Mouse (Mus musculus) adrenal gland, adult 2 months (tissue): ENCODE measurements around the gene 1520401A03Rik. TPM values are rescaled to one million over a fixed set of nuclear protein-coding genes. Genes with fewer than 3 reads are reported as not detected.

ENCODE experiments used
- DNase-seq: peaks from one replicate; pipeline ENCODE4 v3.0.0; 2021
- polyA plus RNA-seq: library from polyadenylated mRNA; depleted of rRNA; stranded (reverse); fragments of >200 nt; gene quantifications from 2 replicates; pipeline ENCODE4 v1.2.3, GENCODE M21; 2012
- total RNA-seq, 2 experiments: library from RNA; stranded (reverse); gene quantifications; 2 replicates each; pipeline ENCODE4 v1.2.3; 2021

1520401A03Rik gene
- total and polyA plus RNA-seq, 3 experiments = 2.4 to 18.2 (median 2.5) TPM

DNA sequence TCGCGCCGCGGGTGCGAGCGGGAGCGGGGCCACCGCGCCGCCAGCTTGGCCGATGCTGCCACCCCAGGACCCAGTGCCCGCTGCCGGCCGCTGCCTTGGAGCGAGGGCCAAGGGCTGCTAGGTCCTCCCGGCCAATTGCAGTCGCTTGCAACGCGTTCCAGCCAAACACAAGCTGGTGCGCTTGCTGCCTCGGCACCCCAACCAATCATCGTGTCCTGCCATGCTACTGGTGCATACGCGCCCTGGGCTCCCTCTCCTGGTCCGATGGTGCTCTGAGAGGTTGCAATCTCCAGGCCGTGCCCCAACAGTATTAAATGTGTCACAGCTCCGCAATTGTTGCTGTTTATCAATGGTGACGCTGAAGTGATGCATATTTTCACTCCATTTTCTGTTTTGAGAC, 22.5 kb downstream of the 1520401A03Rik start:
- peak; percentile 96 for DNase-seq

DNA sequence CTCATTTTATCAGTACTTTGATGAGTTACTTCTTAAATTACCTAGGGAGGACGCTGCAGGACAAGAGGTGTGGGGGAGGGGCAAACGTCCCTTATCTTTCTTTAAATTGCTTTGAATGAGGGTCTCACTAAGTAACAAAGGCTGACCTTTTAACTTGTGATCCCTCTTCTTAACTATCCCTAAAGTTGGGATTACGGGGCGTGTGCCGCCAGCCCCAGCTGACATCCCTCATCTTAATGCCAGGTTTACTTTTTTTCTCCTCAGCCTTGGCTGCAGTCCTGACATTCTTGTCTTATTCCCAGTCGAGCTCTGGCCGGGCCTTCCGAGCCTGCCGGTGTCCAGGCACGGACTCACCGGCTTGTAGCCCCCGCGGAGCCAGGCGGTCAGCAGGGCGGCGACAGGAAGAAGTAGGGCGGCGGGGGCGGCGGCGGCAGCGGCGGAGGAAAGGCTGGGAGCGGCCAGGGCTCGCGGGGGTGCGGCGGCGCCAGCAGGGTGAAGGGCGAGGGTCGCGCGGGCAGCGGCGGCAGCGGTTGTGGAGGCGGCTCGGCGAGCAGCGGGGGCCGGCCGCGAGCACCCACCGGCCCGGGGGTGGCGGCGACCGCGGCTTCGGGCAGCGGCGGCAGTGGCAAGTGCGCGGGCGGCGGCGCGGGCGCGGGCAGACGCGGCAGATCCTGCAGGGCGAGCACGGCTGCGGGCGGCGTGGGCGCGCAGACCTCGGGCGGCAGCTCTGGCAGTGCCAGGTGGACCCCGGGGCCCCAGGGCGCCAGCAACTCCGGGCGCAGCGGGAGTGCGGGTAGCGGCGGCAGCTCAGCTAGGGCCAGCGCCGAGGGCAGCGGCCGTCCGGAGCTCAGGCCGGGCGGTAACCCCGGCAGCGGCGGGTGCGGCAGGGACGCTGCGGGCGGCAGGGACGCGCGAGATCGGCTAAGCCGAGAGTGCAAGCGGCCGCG, 23.2 kb downstream of the 1520401A03Rik start:
- peak; percentile 64 for DNase-seq

DNA sequence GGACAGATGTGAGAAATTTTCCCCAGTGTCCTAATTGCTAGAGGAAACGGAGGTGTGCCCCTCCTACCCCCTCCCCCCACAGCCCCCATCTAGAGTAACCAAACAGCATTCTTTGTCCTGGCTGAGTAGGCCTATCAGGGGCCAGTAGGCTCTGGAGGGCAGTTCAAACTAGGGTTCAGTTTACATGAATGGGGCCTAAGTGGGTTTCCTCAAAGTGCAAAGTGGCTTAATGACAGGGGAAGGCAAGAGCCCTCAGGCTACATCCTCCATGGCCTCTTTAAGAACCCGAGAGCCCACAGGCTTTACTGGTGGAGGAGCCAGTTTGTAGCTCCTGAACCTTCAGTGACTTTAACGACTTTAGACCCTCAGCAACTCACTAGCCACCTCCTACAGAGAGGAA, 26.8 kb downstream of the 1520401A03Rik start:
- DNase-seq = no peak

DNA sequence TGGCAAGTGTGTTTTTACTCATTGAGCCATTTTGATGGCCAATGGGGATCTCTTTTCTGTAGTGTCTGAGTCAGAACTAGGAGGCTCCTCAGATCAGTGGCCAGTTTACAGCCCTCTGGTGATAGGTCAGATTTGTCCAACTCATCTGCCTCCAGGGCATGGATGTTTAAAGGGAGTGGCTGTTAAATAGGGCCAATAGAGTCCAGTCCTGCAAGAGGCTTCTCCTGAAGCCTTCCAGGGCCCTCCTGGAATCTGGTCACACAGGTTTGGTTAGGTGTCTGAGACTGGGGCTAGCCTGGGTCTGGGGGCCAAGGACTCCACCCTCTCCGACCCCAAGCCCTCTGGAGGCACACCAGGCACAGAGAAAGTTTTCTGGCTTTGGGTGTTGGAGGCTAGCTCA, 28.1 kb downstream of the 1520401A03Rik start:
- no peak for DNase-seq

DNA sequence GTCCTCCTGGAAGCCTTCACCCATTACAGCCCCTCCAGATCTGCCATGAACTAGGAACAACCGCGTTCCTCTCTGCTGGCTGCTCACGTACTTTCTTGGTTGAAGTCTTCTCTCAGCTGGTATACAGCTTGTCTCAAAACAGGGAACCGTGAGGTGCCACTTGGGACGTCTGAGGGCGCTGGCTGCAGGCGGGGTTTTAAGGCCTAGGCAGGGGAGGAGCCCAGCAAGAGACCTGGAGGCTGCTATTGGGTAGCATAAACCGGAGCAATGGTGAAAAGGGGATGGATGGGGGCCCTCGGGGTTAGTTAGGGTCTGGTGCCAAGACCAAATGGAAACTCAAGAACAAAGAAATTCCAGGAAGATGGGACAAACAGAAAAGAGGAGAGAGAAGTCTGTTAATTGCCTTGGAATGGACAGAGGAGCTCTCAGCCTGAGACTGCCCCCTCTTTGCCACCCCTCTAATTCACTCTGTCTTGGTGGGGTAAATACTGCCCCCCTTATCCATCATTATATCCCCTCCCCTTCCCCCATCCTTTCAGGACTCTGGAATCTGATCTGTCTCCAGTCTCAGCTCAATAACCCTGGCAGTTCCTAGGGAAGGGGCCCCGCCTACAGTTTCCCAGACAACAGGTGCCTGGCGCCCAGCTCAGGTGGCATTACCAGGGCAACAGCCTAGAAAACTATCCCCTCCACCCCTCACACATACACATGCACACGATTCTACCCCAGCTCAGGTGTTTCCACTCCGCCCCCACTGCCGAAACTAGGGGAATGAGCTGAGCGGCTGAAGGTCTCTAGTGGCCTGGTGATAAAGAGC, 38.5 kb downstream of the 1520401A03Rik start, which contains the start of gene Cldn9:
TSS of gene Cldn9 (minus strand) at position 171 of the 817 bp plus-strand sequence.
- no peak for DNase-seq

DNA sequence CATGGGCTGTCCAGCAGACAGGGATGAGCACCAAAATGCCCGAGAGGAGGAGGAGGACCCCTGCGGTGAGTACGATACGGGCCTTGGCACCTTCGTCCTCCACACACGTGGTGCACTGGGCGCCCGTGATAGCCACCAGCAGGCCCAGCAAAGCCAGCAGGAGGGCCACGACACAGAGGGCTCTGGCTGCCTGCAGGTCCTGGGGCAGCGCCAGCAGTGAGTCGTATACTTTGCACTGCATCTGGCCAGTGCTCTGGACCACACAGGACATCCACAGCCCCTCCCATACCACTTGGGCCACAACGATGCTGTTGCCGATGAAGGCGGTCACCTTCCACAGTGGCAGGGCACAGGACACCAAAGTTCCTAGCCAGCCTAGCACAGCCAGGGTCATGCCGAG, 39.4 kb downstream of the 1520401A03Rik start:
- no peak for DNase-seq

DNA sequence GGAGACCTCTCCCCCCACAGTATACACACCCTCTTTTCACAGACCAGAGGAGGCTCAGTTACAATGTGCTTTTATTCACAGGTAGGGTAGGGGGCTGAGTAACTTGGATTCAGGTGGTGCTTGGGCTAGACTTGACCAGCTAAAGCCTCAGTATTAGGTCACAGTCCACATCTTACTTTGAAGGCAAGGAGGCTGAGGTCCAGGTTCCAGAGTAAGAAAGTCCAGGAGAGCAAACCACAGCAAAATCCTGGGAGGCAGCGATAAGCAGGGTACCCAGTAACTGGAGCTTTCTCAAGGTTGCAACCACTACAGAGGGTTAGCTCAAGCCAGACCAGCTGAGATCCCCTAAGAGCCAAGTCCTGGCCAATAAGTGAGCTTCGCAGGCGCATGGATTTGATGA, 40.1 kb downstream of the 1520401A03Rik start:
- no peak for DNase-seq

DNA sequence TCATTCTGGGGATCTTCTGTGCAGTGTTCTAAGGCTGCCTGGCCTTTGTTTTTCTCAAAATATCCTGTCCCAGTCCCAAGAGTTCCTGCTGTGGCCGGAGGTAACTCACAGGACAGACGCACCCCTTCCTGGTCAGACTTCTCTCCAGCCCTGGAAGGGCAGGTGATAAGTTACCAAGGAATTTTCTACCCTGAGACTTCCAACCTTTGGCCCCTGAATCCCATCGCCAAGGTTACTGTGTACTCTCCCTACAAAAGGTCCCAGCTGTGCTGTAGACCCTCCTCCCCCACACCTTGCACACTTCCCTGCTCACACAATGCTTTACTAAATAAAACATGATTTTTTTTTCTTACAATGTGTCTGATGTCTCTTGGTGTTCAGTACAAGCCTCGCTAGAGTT, 40.5 kb downstream of the 1520401A03Rik start:
- no peak for DNase-seq

DNA sequence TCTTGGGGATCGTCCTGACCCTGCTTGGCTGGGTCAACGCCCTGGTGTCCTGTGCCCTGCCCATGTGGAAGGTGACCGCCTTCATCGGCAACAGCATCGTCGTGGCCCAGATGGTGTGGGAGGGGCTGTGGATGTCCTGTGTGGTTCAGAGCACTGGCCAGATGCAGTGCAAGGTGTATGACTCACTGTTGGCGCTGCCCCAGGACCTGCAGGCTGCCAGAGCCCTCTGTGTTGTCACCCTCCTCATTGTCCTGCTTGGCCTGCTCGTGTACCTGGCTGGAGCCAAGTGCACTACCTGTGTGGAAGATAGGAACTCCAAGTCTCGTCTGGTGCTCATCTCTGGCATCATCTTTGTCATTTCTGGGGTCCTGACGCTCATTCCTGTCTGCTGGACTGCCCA, 41.5 kb downstream of the 1520401A03Rik start:
- DNase-seq = peak; percentile 67

DNA sequence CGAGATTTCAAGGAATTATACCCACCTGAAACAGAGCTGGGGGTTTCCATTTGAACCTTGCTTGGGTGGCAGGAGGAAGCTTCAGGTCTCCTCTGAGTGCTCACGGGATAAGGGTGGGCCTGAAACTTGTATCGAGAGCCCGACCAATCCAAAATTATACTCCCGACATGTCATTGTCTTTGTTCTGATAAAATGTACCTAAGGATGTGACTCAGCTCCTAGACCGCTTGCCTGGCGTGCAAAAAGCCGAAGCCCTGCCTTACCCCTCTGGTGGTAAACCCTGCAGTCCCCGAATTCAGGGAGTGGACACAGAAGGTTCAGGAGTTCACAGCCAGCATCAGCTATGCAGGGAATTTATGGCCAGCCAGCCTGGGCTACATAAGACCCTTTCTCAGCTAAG, 42.2 kb downstream of the 1520401A03Rik start:
- no peak for DNase-seq

DNA sequence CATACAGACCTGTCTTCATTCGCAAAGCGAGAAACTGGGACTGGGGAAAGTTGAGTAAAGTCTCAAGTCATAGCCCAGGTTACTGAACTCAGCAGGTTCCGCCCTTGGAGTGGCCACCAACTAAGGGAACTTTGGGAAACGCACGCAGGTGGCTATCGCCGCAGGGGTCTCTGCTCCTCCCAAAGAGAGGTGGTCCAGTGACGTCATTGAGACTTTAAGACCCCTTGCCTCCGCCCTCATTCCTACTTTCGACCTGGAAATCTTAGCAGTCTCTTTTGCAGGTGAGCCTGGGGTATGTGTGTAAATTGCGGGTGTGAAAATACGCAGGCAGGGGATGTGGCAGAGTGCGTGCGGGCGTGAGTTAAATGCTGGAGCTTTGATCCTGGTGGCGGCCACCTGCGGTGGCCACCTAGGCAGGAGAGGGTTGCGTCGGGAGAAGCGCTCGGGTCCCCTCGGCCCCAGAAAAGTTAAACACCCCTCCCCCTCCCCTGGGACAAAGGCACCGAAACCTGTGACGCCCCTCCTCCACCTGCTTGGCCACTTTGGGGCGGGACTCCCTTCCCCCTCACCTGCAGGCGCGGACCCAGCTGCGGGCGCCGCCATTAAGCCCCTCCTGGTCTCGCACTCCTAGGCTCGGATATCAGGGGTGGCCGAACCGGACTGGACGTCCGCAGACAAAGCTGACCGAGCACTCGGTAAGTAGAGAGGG, 43.3 kb downstream of the 1520401A03Rik start, which contains the start of gene Cldn6:
TSS of gene Cldn6 (plus strand) at position 123 of the 709 bp plus-strand sequence.
- no peak for DNase-seq

DNA sequence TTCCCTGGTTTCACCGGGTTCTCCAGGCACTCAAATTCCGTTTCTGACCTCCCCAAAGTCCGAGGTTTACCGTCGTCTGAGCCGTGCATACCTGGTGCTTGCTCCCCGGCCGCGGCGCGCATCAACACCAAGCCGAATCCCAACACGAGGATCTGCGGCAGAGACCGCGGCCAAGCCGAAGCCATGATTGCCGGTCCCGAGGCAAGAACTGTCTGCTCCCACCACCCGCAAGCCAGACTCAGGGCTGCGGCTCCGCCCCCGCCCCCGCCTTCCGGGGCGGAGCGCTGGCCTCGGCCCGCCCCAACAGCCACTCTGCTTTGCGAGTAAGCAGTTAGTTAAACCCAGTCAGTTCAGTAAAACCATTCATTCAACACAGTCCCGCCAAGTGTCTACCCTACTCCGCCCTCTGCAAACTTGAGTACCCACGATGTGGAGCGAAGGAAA, 45.3 kb downstream of the 1520401A03Rik start, which contains the start of gene Tnfrsf12a:
TSS of gene Tnfrsf12a (minus strand) at position 233 of the 444 bp plus-strand sequence.
- DNase-seq = peak; percentile 93

DNA sequence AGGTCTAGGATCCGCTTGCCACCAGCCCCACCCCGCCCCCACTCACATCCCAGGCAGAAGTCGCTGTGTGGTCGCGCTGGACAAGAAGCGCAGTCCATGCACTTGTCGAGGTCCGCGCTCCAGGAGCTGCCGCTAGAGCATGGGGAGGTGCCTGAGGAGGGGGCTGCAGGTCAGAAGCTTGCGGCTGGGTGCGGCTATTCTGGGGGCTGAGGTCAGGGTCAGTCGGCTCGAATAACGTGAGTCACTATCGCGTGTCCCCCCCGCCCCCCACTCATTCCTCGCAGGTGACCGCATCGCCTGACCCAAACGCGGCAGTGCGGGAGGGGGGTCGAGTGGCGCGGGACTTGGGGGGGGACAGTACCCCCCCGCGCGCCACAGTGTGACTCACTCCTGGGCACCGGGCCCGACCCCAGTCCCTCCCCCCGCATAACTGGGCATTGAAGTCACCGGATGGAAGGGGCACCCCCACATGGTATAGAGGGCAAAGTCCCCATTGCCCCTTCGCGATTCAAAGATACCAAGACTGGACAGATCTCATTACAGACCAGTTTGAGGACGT, 46.0 kb downstream of the 1520401A03Rik start:
- peak; percentile 92 for DNase-seq

DNA sequence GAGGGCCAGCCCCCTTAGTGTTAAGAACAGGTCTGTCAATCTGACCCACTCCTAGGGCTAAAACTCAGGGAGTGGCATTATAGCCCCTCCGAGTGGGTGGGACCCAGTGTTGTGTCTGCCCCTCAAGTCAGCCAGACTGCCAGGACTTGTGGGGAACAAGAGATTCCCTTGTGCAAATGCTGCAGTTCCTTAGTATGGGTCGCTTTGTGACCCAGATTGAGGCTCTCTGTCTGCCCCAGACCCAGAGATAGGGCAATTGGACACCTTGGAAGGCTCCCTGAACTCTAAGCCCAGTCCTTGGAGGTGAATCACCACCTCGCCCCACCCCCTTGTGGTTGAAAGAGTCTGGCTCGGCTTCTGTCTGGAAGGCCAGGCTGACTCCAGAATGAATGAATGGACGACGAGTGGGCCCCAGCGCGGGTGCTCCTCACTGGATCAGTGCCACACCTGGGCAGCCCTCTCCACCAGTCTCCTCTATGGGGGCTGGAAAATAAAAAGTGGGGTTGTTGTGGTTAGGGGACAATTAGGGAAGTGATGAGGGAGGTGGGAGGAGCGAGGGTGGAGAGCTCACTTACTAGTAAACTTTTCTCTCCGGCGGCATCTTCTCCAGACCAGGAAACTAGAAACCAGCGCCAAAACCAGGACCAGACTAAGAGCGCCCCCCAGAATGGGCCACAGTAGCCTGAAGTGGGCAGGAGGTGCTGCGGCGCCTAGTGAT, 46.9 kb downstream of the 1520401A03Rik start:
- peak; percentile 93 for DNase-seq

DNA sequence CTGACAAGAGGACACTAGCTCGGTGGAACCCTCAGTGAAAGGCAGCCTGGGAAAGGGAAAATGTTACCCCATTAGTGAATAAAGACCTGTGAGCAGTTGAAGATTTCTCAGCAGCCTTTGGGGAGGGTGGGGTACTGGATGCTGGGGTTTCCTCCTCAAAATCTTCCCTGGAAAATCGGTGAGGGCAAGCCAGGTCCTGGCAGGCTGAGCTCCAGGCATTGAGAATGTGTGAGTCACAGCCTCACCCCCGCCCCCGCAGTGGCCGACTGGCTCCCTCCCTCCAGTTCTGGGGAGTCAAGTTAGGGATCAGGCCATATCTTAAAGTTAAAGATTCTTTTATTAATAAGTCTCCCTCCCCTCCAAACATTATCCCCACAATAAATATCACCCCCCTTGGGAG, 47.5 kb downstream of the 1520401A03Rik start:
- peak; percentile 91 for DNase-seq

DNA sequence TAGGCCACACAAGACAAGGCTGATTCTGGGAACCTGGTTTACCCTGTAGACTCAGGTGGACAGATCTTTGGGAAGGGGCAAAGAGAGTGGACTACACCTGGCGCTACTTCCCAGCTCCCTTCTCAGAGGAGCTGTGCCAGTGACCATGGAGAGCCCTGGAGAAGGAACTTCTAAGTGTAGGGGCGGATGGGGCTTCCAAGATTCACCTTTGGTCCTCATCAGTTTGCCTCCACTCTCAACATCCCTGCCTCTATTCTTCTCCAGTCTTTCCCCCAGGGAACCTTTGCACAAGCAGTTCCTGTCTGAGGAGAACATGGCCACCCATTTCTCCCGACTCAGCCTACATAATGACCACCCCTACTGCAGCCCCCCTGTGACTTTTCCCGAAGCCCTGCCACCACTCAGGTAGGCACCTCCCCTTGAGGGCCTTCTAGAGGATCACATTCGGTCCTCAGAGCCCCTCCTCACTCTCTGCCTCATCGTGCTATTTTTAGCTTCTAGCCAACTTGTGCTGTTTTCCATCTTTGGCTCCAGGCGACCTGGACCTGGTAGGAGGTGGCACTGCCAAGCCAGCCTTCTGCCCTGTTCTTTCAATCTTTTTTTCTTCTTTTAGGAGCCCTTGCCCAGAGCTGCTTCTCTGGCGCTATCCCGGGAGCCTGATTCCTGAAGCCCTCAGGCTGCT, 48.2 kb downstream of the 1520401A03Rik start:
- peak; percentile 46 for DNase-seq

DNA sequence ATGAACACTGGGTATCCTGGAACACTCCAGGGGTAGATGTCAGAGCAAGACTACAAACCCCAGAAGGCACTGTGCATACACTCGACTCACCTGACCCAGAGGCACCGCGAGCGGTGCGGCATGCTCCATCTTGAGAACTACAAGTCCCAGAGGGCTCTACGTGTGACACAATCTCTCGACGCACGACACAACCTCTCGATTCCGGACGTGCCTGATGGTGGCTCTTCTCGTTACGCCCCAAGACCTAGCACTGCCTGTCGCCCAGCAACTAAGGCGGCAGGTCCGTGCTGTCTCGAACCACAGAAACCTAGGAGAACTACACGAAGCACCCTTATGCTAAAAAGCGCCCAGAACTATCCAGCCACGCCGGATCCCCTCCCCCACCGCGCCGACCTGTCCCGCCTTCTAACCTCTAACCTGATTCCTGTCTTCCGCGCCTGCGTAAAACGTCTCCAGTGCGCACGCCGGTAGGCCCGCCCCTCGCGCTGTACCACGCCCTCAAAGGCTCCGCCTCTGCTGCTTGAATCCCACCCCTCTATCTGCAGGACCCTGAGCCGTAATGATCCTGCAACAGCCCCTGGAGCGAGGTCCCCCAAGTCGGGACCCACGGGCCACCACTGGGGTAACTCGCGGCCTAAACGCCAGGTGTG, 49.0 kb downstream of the 1520401A03Rik start, which contains the start of the genes Hcfc1r1 and Thoc6:
TSS of gene Hcfc1r1 (plus strand) at position 173 of the 650 bp plus-strand sequence.
TSS of gene Thoc6 (minus strand) at position 459 of the 650 bp plus-strand sequence.
- peak; percentile 96 for DNase-seq

DNA sequence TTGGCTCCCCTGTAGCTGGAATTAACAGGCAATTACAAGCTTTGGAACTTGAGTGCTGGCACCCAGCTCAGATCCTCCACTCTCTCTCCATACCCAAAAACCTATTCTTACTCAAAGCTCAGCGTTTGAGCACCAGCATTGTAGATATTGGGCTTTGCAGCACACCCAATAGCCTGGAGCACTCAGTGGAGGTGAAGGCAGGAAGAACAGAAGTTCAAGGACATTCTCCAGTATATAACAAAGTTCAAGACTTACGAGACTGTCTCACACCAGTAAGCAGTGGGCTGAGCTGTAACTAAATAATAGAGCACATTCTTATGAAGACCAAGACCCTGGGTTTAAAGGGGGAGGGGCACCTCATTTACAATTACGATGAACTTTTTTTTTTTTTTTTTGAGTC, 49.8 kb downstream of the 1520401A03Rik start:
- DNase-seq = no peak

DNA sequence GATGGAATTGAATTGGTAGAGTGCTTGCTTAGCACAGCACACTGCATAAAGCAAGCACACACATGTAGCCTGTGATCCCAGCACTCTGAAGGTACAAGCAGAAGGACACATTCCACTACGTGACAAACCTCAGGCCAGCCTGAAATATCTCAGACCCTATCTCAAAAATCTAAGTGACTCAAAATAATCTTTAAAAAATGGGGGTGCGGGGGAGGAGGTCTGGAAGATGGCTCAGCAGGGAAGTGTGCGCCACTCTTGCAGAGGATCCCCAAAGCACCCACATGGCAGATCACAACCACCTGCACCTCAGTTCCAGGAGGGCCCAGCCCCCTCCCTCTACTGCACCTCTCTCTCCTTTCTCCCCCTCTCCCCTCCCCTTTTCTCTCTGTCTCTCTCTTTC, 51.1 kb downstream of the 1520401A03Rik start:
- DNase-seq = no peak
